Mouse (Mus musculus) lung, embryonic 16.5 days (tissue): ENCODE results near the gene Cyp1a2. TPM values are rescaled to one million over a fixed set of nuclear protein-coding genes. Genes with fewer than 3 reads are reported as not detected.

Experiments used
- ATAC-seq: fragments of 200-750 bp; cut with Nextera tagmentation; 2 replicates; pipeline ENCODE4 v1.8.0; 2017; ENCODE audit warnings: low read depth, mild to moderate bottlenecking, moderate library complexity
- H3K27ac ChIP-seq: fragments of 300-500 bp; sonication (generic); 2 replicates; pipeline ENCODE4 v1.5.1; 2014; ENCODE audit warnings: mild to moderate bottlenecking, control low read depth, low read length
- H3K27me3 ChIP-seq: fragments of 300-500 bp; sonication (generic); 2 replicates; pipeline ENCODE4 v1.6.1; 2014; ENCODE audit warnings: low read depth, low read length, mixed read lengths; ENCODE audit not compliant: control insufficient read depth, insufficient read depth
- H3K36me3 ChIP-seq: fragments of 300-500 bp; sonication (generic); 2 replicates; pipeline ENCODE4 v1.6.1; 2014; ENCODE audit warnings: low read length; ENCODE audit not compliant: control insufficient read depth, insufficient read depth
- H3K4me1 ChIP-seq: fragments of 300-500 bp; sonication (generic); replicated peaks from 2 replicates; pipeline ENCODE4 v1.6.1; 2014; ENCODE audit warnings: low read length, mixed read lengths; ENCODE audit not compliant: control insufficient read depth, insufficient read depth
- H3K4me2 ChIP-seq: fragments of 300-500 bp; sonication (generic); 2 replicates; pipeline ENCODE4 v1.6.1; 2014; ENCODE audit warnings: low read depth, low read length, control low read depth
- H3K4me3 ChIP-seq: fragments of 300-500 bp; sonication (generic); 2 replicates; pipeline ENCODE4 v1.5.1; 2014; ENCODE audit warnings: mild to moderate bottlenecking, low read length, control low read depth
- H3K9ac ChIP-seq: fragments of 300-500 bp; sonication (generic); 2 replicates; pipeline ENCODE4 v1.6.1; 2014; ENCODE audit warnings: low read length, control low read depth
- H3K9me3 ChIP-seq: fragments of 300-500 bp; sonication (generic); 2 replicates; pipeline ENCODE4 v1.6.1; 2016; ENCODE audit warnings: low read length; ENCODE audit not compliant: control insufficient read depth
- WGBS: fragments of 180-500 bp; shearing (Covaris S2); extraction: QIAGEN DNeasy Blood & Tissue Kit; methylation state at CpG from one replicate; pipeline ENCODE4 v1.1.7; 2014; 5-methylcytosine and 5-hydroxymethylcytosine counted together
- polyA plus RNA-seq: library from polyadenylated mRNA; unstranded; fragments of >200 nt; fragmentation: Nextera tagmentation; extraction: Ambion mirVana; gene quantifications from 2 replicates; pipeline ENCODE4 v1.2.1, GENCODE M21; 2015

Gene Cyp1a2
- polyA plus RNA-seq, 1 experiment from 2014 or later, result not detected

- no peak for ATAC-seq
- Histone ChIP-seq H3K4me2 (no peak overlapping the region), H3K36me3 (no peaks in the 10 kb centered on the region), H3K4me3 (no peak overlapping the region), H3K9me3 (no peaks in the 10 kb centered on the region), H3K27me3 (no peaks in the 10 kb centered on the region), H3K4me1 (no peaks in the 10 kb centered on the region), H3K9ac (no peak overlapping the region), H3K27ac (no peak overlapping the region)
- 32% methylated on average over 2 of the region's 2 CpGs for WGBS
Observed at GRCm38 (mm10) chr9:57688158-57688557, 4.7 kb upstream of the Cyp1a2 start.

GRCm38 (mm10) chr9:57687751-57688150 lies 4.2 kb upstream of the Cyp1a2 start, which contains the start of gene Cyp1a1:
Gene Cyp1a1 (plus strand): TSS chr9:57687928.
- no peaks in the 10 kb centered on the region for H3K4me1 ChIP-seq
- no peak within 1 kb of the TSS for H3K27ac ChIP-seq
- ATAC-seq, result no peak
- no peaks in the 10 kb centered on the region for H3K27me3 ChIP-seq
- H3K4me2 ChIP-seq, result no peak within 1 kb of the TSS
- 93% methylated on average over 2 of the region's 2 CpGs for WGBS
- H3K9ac ChIP-seq, result no peak within 1 kb of the TSS
- H3K36me3 ChIP-seq, result no peaks in the 10 kb centered on the region
- H3K9me3 ChIP-seq, result no peaks in the 10 kb centered on the region
- H3K4me3 ChIP-seq, result no peak within 1 kb of the TSS

GRCm38 (mm10) chr9:57686011-57686410 lies 2.5 kb upstream of the Cyp1a2 start:
- Histone ChIP-seq H3K27ac (no peak overlapping the region), H3K27me3 (no peaks in the 10 kb centered on the region), H3K9ac (no peak overlapping the region), H3K9me3 (no peaks in the 10 kb centered on the region), H3K4me2 (no peak overlapping the region), H3K4me1 (no peaks in the 10 kb centered on the region), H3K4me3 (no peak overlapping the region), H3K36me3 (no peaks in the 10 kb centered on the region)
- WGBS, result 75% methylated on average over 5 of the region's 5 CpGs
- ATAC-seq, result no peak

- no peak overlapping the region for H3K4me3 ChIP-seq
- no peaks in the 10 kb centered on the region for H3K4me1 ChIP-seq
- no peaks in the 10 kb centered on the region for H3K36me3 ChIP-seq
- H3K9ac ChIP-seq, result no peak overlapping the region
- WGBS, result 75% methylated on average over 10 of the region's 10 CpGs
- H3K27ac ChIP-seq, result no peak overlapping the region
- no peaks in the 10 kb centered on the region for H3K9me3 ChIP-seq
- H3K4me2 ChIP-seq, result no peak overlapping the region
- ATAC-seq, result no peak
- no peaks in the 10 kb centered on the region for H3K27me3 ChIP-seq
Observed at GRCm38 (mm10) chr9:57681411-57681810, 2.1 kb downstream of the Cyp1a2 start.

- Histone ChIP-seq H3K4me3 (no peak overlapping the region), H3K4me2 (no peak overlapping the region), H3K36me3 (no peaks in the 10 kb centered on the region), H3K27ac (no peak overlapping the region), H3K9ac (no peak overlapping the region), H3K4me1 (no peaks in the 10 kb centered on the region; the same call in 1 of the 2 replicates), H3K27me3 (no peaks in the 10 kb centered on the region), H3K9me3 (no peaks in the 10 kb centered on the region)
- WGBS, result 73% methylated on average over 5 of the region's 5 CpGs
- no peak for ATAC-seq
Observed at GRCm38 (mm10) chr9:57671500-57671899, 12.0 kb downstream of the Cyp1a2 start.

GRCm38 (mm10) chr9:57671037-57671436 lies 12.5 kb downstream of the Cyp1a2 start:
- Histone ChIP-seq H3K4me3 (no peak overlapping the region), H3K9ac (no peak overlapping the region), H3K27ac (no peak overlapping the region), H3K4me2 (no peak overlapping the region), H3K27me3 (no peaks in the 10 kb centered on the region), H3K9me3 (no peaks in the 10 kb centered on the region), H3K4me1 (no peaks in the 10 kb centered on the region; the same call in 1 of the 2 replicates), H3K36me3 (no peaks in the 10 kb centered on the region)
- 87% methylated on average over 4 of the region's 4 CpGs for WGBS
- ATAC-seq, result no peak

GRCm38 (mm10) chr9:57669566-57669965 lies 13.9 kb downstream of the Cyp1a2 start:
- H3K27me3 ChIP-seq, result no peaks in the 10 kb centered on the region
- no peak overlapping the region for H3K9ac ChIP-seq
- no peaks in the 10 kb centered on the region for H3K9me3 ChIP-seq
- H3K36me3 ChIP-seq, result no peaks in the 10 kb centered on the region
- 74% methylated on average over 3 of the region's 3 CpGs for WGBS
- H3K4me1 ChIP-seq, result no peaks in the 10 kb centered on the region; the same call in 1 of the 2 replicates
- no peak overlapping the region for H3K4me3 ChIP-seq
- no peak overlapping the region for H3K27ac ChIP-seq
- no peak overlapping the region for H3K4me2 ChIP-seq
- ATAC-seq, result no peak

- H3K27ac ChIP-seq, result no peak overlapping the region
- H3K4me3 ChIP-seq, result no peak overlapping the region
- WGBS, result 20% methylated on average over 1 of the region's 1 CpGs
- H3K4me2 ChIP-seq, result no peak overlapping the region
- no peak overlapping the region for H3K9ac ChIP-seq
- no peaks in the 10 kb centered on the region; the same call in 1 of the 2 replicates for H3K4me1 ChIP-seq
- no peaks in the 10 kb centered on the region for H3K9me3 ChIP-seq
- no peaks in the 10 kb centered on the region for H3K27me3 ChIP-seq
- no peaks in the 10 kb centered on the region for H3K36me3 ChIP-seq
- no peak for ATAC-seq
Observed at GRCm38 (mm10) chr9:57668277-57668676, 15.2 kb downstream of the Cyp1a2 start.

- Histone ChIP-seq H3K36me3 (no peaks in the 10 kb centered on the region), H3K27ac (peak overlapping the region; percentile 55), H3K4me1 (no peaks in the 10 kb centered on the region; the same call in 1 of the 2 replicates), H3K27me3 (no peaks in the 10 kb centered on the region), H3K4me2 (no peak overlapping the region), H3K4me3 (no peak overlapping the region), H3K9me3 (no peaks in the 10 kb centered on the region), H3K9ac (no peak overlapping the region)
- 57% methylated on average over 11 of the region's 11 CpGs for WGBS
- ATAC-seq, result peak; percentile 75
Observed at GRCm38 (mm10) chr9:57667817-57668216, 15.7 kb downstream of the Cyp1a2 start.

- no peak for ATAC-seq
- Histone ChIP-seq H3K9me3 (no peaks in the 10 kb centered on the region), H3K4me3 (no peak overlapping the region), H3K4me2 (no peak overlapping the region), H3K9ac (no peak overlapping the region), H3K27ac (peak overlapping the region; percentile 55), H3K4me1 (no peaks in the 10 kb centered on the region; the same call in 1 of the 2 replicates), H3K27me3 (no peaks in the 10 kb centered on the region), H3K36me3 (no peaks in the 10 kb centered on the region)
- 64% methylated on average over 3 of the region's 3 CpGs for whole genome bisulfite sequencing
Observed at GRCm38 (mm10) chr9:57667136-57667535, 16.4 kb downstream of the Cyp1a2 start.
